Mouse (Mus musculus): ENCODE data around the gene Kank4. TPM values are rescaled to one million over a fixed set of nuclear protein-coding genes. Genes with fewer than 3 reads are reported as not detected.

Kank4 gene
- total and polyA plus RNA-seq, 3 experiments: not detected

DNA sequence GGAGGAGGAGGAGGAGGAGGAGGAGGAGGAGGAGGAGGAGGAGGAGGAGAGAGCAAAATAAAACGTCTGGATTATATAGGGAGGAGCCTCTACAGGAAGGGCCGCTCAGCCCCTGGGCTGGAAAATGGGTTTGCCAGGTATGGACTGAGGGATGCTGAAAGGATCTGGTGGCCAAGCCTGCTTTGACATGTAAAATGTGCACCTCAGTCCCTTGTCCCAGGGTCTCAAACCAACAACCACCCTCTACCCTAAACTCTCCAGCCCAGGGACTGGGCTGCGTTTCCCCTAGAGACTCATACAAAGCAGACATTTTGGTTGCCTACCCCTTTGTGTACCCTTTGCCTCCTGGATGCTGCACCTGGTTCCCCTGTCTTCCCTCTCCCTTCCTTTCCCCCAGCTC is 47.2 kb upstream of the Kank4 start:
- TF ChIP-seq ZC3H11A (IDR thresholded peaks at IDR 0.05; ENCODE audit: low read depth, low read length): no peak
- no peak for TF ChIP-seq JUND (IDR thresholded peaks at IDR 0.05; ENCODE audit: low read depth, low read length)
- no peak for TF ChIP-seq ELF1 (IDR thresholded peaks at IDR 0.05; ENCODE audit: low read depth, low read length)
- TF ChIP-seq MAX (IDR thresholded peaks at IDR 0.05; ENCODE audit: low read length): no peak
- TF ChIP-seq BHLHE40 (IDR thresholded peaks at IDR 0.05; ENCODE audit: borderline replicate concordance, low read depth, low read length): no peak
- TF ChIP-seq MYC (IDR thresholded peaks at IDR 0.05; ENCODE audit: low read depth, low read length): no peak
- TF ChIP-seq POLR2AphosphoS2 (IDR thresholded peaks at IDR 0.05; ENCODE audit: low read length): no peak
- no peak for TF ChIP-seq POLR2A (IDR thresholded peaks at IDR 0.05; ENCODE audit: control insufficient read depth in 1 of 2, insufficient read depth in 1 of 2, low read depth in 1 of 2, low read length in 2 of 2, poor library complexity in 1 of 2)
- no peak for TF ChIP-seq SIN3A (IDR thresholded peaks at IDR 0.05; ENCODE audit: low read length)
- no peak for TF ChIP-seq TAL1 (IDR thresholded peaks at IDR 0.05; ENCODE audit: low read length)
- no peak for TF ChIP-seq NELFE (IDR thresholded peaks at IDR 0.05; ENCODE audit: low read depth, low read length)
- no peak for TF ChIP-seq E2F4 (IDR thresholded peaks at IDR 0.05; ENCODE audit: borderline replicate concordance, low read depth, low read length)
- TF ChIP-seq USF1 (IDR thresholded peaks at IDR 0.05; ENCODE audit: low read depth, low read length): no peak
- TF ChIP-seq GATA1 (IDR thresholded peaks at IDR 0.05; ENCODE audit: low read depth, low read length): no peak
- no peak for TF ChIP-seq NRF1 (IDR thresholded peaks at IDR 0.05; ENCODE audit: insufficient read depth, low read depth, low read length, poor library complexity, severe bottlenecking)
- Histone ChIP-seq H3K4me1 (ENCODE audit: control insufficient read depth in 1 of 2, insufficient read depth in 2 of 2, low read length in 2 of 2) (no peaks in the 10 kb centered on the region), H3K79me2 (ENCODE audit: control insufficient read depth, insufficient read depth, low read length, poor library complexity) (no peaks in the 10 kb centered on the region), H3K9me3 (replicated peaks; ENCODE audit: insufficient read depth, low read length) (no peaks in the 10 kb centered on the region), H3K9ac (ENCODE audit: control insufficient read depth, low read depth, low read length, poor library complexity, severe bottlenecking) (no peak overlapping the region), H3K27me3 (ENCODE audit: control insufficient read depth in 1 of 2, insufficient read depth in 2 of 2, low read length in 2 of 2) (no peaks in the 10 kb centered on the region), H3K36me3 (ENCODE audit: control insufficient read depth in 1 of 2, insufficient read depth in 2 of 2, low read length in 2 of 2) (no peaks in the 10 kb centered on the region), H3K27ac (ENCODE audit: control insufficient read depth, low read depth, low read length) (no peak overlapping the region), H3K4me3 (ENCODE audit: control insufficient read depth in 1 of 2, insufficient read depth in 1 of 2, low read depth in 2 of 2, low read length in 2 of 2) (no peak overlapping the region)
- DNase-seq (ENCODE audit: low read depth, low spot score): no peak

DNA sequence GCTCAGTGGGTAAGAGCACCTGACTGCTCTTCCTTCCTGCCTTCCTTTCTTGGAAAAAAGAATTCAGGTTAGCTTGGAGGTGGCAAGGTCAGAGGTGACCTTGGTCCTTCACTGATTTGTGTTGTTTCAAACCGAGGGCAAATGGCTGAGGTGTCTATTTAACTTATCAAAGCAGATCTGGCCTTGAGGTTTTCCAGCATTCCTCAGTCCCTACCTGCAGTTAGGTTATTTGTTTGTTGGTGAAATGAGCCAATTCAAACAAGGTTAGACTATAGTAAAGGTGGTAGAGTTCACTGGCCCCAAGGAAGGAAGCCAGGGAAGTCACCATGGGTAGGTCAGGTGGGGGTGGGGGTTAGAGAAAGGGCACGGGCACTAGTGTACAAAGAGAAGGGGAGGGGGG is 46.8 kb upstream of the Kank4 start:
- Histone ChIP-seq H3K79me2 (ENCODE audit: control insufficient read depth, insufficient read depth, low read length, poor library complexity) (no peaks in the 10 kb centered on the region), H3K9me3 (replicated peaks; ENCODE audit: insufficient read depth, low read length) (no peaks in the 10 kb centered on the region), H3K27me3 (ENCODE audit: control insufficient read depth in 1 of 2, insufficient read depth in 2 of 2, low read length in 2 of 2) (no peaks in the 10 kb centered on the region), H3K4me1 (ENCODE audit: control insufficient read depth in 1 of 2, insufficient read depth in 2 of 2, low read length in 2 of 2) (no peaks in the 10 kb centered on the region), H3K9ac (ENCODE audit: control insufficient read depth, low read depth, low read length, poor library complexity, severe bottlenecking) (no peak overlapping the region), H3K27ac (ENCODE audit: control insufficient read depth, low read depth, low read length) (no peak overlapping the region), H3K36me3 (ENCODE audit: control insufficient read depth in 1 of 2, insufficient read depth in 2 of 2, low read length in 2 of 2) (no peaks in the 10 kb centered on the region), H3K4me3 (ENCODE audit: control insufficient read depth in 1 of 2, insufficient read depth in 1 of 2, low read depth in 2 of 2, low read length in 2 of 2) (no peak overlapping the region)
- no peak for DNase-seq (ENCODE audit: low read depth, low spot score)
- TF ChIP-seq POLR2A (IDR thresholded peaks at IDR 0.05; ENCODE audit: control insufficient read depth in 1 of 2, insufficient read depth in 1 of 2, low read depth in 1 of 2, low read length in 2 of 2, poor library complexity in 1 of 2) (no peak), SMC3 (IDR thresholded peaks at IDR 0.05; ENCODE audit: low read depth, low read length) (no peak), NRF1 (IDR thresholded peaks at IDR 0.05; ENCODE audit: insufficient read depth, low read depth, low read length, poor library complexity, severe bottlenecking) (no peak), CHD1 (IDR thresholded peaks at IDR 0.05; ENCODE audit: low read depth, low read length) (no peak), E2F4 (IDR thresholded peaks at IDR 0.05; ENCODE audit: borderline replicate concordance, low read depth, low read length) (no peak), BHLHE40 (IDR thresholded peaks at IDR 0.05; ENCODE audit: borderline replicate concordance, low read depth, low read length) (no peak), NELFE (IDR thresholded peaks at IDR 0.05; ENCODE audit: low read depth, low read length) (no peak), CHD2 (IDR thresholded peaks at IDR 0.05; ENCODE audit: low read length) (no peak), TAL1 (IDR thresholded peaks at IDR 0.05; ENCODE audit: low read length) (no peak), ELF1 (IDR thresholded peaks at IDR 0.05; ENCODE audit: low read depth, low read length) (no peak), SIN3A (IDR thresholded peaks at IDR 0.05; ENCODE audit: low read length) (no peak), GATA1 (IDR thresholded peaks at IDR 0.05; ENCODE audit: low read depth, low read length) (no peak), USF2 (IDR thresholded peaks at IDR 0.05; ENCODE audit: borderline replicate concordance in 1 of 2, insufficient read depth in 1 of 2, low read depth in 1 of 2, low read length in 2 of 2) (no peak), ZC3H11A (IDR thresholded peaks at IDR 0.05; ENCODE audit: low read depth, low read length) (no peak), MEF2A (IDR thresholded peaks at IDR 0.05; ENCODE audit: extremely low read depth, insufficient replicate concordance, low read depth, low read length, poor library complexity, severe bottlenecking) (no peak), ETS1 (IDR thresholded peaks at IDR 0.05; ENCODE audit: low read depth, low read length) (no peak), MAFK (IDR thresholded peaks at IDR 0.05; ENCODE audit: borderline replicate concordance, low read depth, low read length) (no peak), RAD21 (IDR thresholded peaks at IDR 0.05; ENCODE audit: low read depth, low read length) (no peak), HCFC1 (IDR thresholded peaks at IDR 0.05; ENCODE audit: low read depth, low read length) (no peak)
